Mouse (Mus musculus): ENCODE data around the gene Tex13c1. TPM values are rescaled to one million over a fixed set of nuclear protein-coding genes. Genes with fewer than 3 reads are reported as not detected.

The Tex13c1 gene
- not detected in 2 replicates for total RNA-seq (2021)
- long read RNA-seq, result 0 reads

DNA sequence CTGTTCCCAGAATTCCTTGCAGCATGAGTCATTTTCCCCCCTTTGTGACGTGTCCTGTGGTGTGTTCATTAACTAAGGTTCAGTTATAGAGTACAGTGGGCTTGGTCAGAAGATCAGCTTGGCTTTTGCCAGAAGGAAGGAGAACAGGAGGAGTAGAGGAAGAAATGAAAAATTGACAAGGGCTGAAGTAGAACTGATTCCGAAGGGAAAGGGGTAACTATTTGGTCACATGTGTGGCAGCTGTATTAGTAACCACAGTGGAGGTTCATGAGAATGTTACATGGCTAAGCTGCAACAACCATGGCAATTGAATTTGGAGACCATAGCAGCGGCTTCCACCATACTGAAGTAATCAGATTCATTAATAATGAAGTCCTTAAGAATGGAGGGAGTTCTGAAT is at the start of gene Tex13c1:
TSS of gene Tex13c1 (plus strand) at position 301 of the 400 bp plus-strand sequence.
- DNase-seq, result no peak

Other genes with a start within 250 kb of the Tex13c1 start
- 0.09 TPM in 1 of 2 replicates, not detected in the other for gene Tenm1, start 162.0 kb upstream of the Tex13c1 start, total RNA-seq (2021)